Mouse (Mus musculus): ENCODE results near the gene Pitpnm3. TPM values are rescaled to one million over a fixed set of nuclear protein-coding genes. Genes with fewer than 3 reads are reported as not detected.

Gene Pitpnm3
- polyA plus RNA-seq, 1 experiment from 2014 or later: 0.68 TPM

DNA sequence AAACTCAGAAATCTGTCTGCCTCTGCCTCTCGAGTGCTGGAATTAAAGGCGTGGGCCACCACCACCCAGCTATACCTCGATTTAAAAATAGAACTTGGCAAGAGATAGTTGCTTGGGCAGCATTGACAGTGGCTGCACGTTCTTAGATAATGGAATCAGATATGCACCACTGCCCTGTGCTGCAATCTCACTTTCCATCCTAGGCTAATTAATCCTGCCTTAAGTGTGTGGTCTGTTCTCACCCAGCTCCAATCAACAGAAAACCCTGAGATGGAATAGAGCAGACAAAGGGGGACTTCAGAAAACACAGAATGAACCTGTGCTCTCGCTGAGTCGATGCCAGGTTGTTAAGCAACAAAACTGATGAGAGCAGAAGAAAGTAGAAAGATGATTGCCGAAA lies 32.0 kb downstream of the Pitpnm3 start:
- Histone ChIP-seq H3K4me3 (ENCODE audit: low read depth, low read length) (no peak overlapping the region), H3K36me3 (ENCODE audit: control insufficient read depth, insufficient read depth) (no peaks in the 10 kb centered on the region), H3K4me1 (replicated peaks; ENCODE audit: control insufficient read depth, insufficient read depth, low read length) (no peaks in the 10 kb centered on the region), H3K9ac (ENCODE audit: low read depth, low read length) (no peak overlapping the region), H3K27me3 (replicated peaks; ENCODE audit: control insufficient read depth, insufficient read depth, low read length) (no peaks in the 10 kb centered on the region), H3K4me2 (replicated peaks; ENCODE audit: low read depth) (no peak overlapping the region), H3K9me3 (ENCODE audit: control insufficient read depth) (no peaks in the 10 kb centered on the region), H3K27ac (ENCODE audit: low read depth, low read length) (no peak overlapping the region)
- no peak for TF ChIP-seq CTCF (IDR thresholded peaks at IDR 0.05; ENCODE audit: low read depth)
- 57% methylated on average over 7 of the region's 7 CpGs for WGBS
- no peak for ATAC-seq

DNA sequence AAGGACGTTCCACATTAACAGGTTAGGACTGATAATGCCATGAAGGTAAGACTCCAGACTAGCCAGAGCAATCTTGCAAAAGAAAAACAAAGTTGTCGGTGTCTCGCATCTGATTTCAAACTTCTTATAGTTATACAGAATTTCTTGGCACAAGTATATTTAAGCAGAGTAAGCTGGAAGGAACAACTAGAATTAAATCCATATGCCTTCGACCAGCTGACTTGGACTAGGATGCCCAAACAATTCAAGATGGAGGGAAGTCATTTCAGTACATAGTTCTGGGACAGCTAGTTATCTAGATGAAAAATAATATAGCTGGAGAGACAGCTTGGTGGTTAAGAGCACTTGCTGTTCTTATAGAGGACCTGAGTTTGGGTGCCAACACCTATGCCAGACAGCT lies 34.6 kb downstream of the Pitpnm3 start:
- Histone ChIP-seq H3K27me3 (replicated peaks; ENCODE audit: control insufficient read depth, insufficient read depth, low read length) (no peaks in the 10 kb centered on the region), H3K9me3 (ENCODE audit: control insufficient read depth) (no peaks in the 10 kb centered on the region), H3K27ac (ENCODE audit: low read depth, low read length) (no peak overlapping the region), H3K4me3 (ENCODE audit: low read depth, low read length) (no peak overlapping the region), H3K9ac (ENCODE audit: low read depth, low read length) (no peak overlapping the region), H3K4me2 (replicated peaks; ENCODE audit: low read depth) (no peak overlapping the region), H3K4me1 (replicated peaks; ENCODE audit: control insufficient read depth, insufficient read depth, low read length) (no peaks in the 10 kb centered on the region), H3K36me3 (ENCODE audit: control insufficient read depth, insufficient read depth) (no peaks in the 10 kb centered on the region)
- WGBS: 85% methylated on average over 4 of the region's 4 CpGs
- TF ChIP-seq CTCF (IDR thresholded peaks at IDR 0.05; ENCODE audit: low read depth): no peak
- no peak for ATAC-seq

DNA sequence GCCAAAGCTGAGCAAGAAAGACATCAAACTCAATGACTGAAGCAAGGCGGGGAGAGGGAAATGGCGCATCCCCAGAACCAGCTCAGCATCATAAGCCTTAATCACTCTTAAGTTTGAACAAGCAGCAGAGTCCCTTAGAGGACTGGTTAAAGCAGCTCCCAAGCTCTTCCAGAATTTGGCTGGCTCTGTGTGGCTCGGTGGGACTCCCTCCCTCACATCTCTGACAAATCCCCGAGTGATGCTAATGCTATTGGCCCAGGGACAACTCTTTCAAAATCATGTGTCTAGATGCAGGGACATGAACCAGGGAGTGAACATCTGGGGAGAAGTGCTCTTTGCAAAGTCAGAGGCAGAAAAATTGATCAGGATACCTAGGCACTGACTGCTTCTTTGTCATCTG lies 36.4 kb downstream of the Pitpnm3 start:
- 74% methylated on average over 4 of the region's 4 CpGs for WGBS
- H3K9ac ChIP-seq (ENCODE audit: low read depth, low read length): no peak overlapping the region
- H3K4me3 ChIP-seq (ENCODE audit: low read depth, low read length): no peak overlapping the region
- no peaks in the 10 kb centered on the region for H3K9me3 ChIP-seq (ENCODE audit: control insufficient read depth)
- no peak overlapping the region for H3K4me2 ChIP-seq (replicated peaks; ENCODE audit: low read depth)
- H3K4me1 ChIP-seq (replicated peaks; ENCODE audit: control insufficient read depth, insufficient read depth, low read length): no peaks in the 10 kb centered on the region
- no peak for TF ChIP-seq CTCF (IDR thresholded peaks at IDR 0.05; ENCODE audit: low read depth)
- no peak overlapping the region for H3K27ac ChIP-seq (ENCODE audit: low read depth, low read length)
- no peaks in the 10 kb centered on the region for H3K27me3 ChIP-seq (replicated peaks; ENCODE audit: control insufficient read depth, insufficient read depth, low read length)
- H3K36me3 ChIP-seq (ENCODE audit: control insufficient read depth, insufficient read depth): no peaks in the 10 kb centered on the region
- ATAC-seq: no peak

DNA sequence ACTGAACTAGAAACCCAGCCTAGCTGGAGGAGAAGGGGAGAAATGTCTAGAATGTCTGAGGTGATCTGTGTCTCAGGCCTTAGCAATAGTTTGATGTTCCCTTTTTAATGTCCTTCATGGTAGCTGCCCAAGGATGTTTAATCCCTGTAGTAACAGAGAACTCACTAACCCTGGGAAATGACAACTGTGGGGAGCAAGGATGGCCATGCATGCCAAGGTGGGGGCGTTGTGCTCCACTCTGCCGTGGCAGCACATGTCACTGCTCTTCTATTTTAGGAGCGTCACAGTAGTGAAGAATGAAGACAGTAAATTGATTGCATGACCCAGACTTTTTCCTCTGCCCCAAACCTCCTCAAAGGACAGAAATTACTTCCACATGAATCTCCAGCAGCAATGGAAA lies 37.6 kb downstream of the Pitpnm3 start:
- Histone ChIP-seq H3K4me2 (replicated peaks; ENCODE audit: low read depth) (no peak overlapping the region), H3K36me3 (ENCODE audit: control insufficient read depth, insufficient read depth) (no peaks in the 10 kb centered on the region), H3K27ac (ENCODE audit: low read depth, low read length) (no peak overlapping the region), H3K9me3 (ENCODE audit: control insufficient read depth) (no peaks in the 10 kb centered on the region), H3K4me1 (replicated peaks; ENCODE audit: control insufficient read depth, insufficient read depth, low read length) (no peaks in the 10 kb centered on the region), H3K9ac (ENCODE audit: low read depth, low read length) (no peak overlapping the region), H3K27me3 (replicated peaks; ENCODE audit: control insufficient read depth, insufficient read depth, low read length) (no peaks in the 10 kb centered on the region), H3K4me3 (ENCODE audit: low read depth, low read length) (no peak overlapping the region)
- ATAC-seq: no peak
- TF ChIP-seq CTCF (IDR thresholded peaks at IDR 0.05; ENCODE audit: low read depth): no peak
- 87% methylated on average over 3 of the region's 3 CpGs for WGBS

DNA sequence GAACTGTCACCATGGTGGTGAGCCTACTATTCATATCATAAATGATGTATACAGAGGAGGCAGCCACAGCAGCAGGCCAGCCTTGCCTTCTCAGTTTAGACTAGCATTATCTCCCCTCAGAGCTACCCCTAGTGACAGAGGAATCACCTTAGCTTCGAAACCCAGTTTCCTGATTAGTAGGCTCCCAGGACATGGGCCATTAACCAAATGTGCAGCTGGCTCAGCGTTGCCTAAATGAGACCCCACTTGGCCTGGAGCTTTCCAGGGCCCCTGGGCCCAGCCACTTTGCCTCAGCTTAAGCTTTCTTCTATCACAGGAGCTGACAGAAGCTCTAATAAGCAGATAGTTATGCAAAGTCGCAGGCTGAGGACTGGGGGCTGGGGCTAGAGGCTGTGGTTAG lies 39.6 kb downstream of the Pitpnm3 start:
- Histone ChIP-seq H3K4me2 (replicated peaks; ENCODE audit: low read depth) (no peak overlapping the region), H3K27me3 (replicated peaks; ENCODE audit: control insufficient read depth, insufficient read depth, low read length) (no peaks in the 10 kb centered on the region), H3K9me3 (ENCODE audit: control insufficient read depth) (no peaks in the 10 kb centered on the region), H3K36me3 (ENCODE audit: control insufficient read depth, insufficient read depth) (no peaks in the 10 kb centered on the region), H3K4me1 (replicated peaks; ENCODE audit: control insufficient read depth, insufficient read depth, low read length) (no peaks in the 10 kb centered on the region), H3K4me3 (ENCODE audit: low read depth, low read length) (no peak overlapping the region), H3K27ac (ENCODE audit: low read depth, low read length) (no peak overlapping the region), H3K9ac (ENCODE audit: low read depth, low read length) (no peak overlapping the region)
- no peak for ATAC-seq
- no peak for TF ChIP-seq CTCF (IDR thresholded peaks at IDR 0.05; ENCODE audit: low read depth)
- WGBS: 61% methylated on average over 3 of the region's 3 CpGs

DNA sequence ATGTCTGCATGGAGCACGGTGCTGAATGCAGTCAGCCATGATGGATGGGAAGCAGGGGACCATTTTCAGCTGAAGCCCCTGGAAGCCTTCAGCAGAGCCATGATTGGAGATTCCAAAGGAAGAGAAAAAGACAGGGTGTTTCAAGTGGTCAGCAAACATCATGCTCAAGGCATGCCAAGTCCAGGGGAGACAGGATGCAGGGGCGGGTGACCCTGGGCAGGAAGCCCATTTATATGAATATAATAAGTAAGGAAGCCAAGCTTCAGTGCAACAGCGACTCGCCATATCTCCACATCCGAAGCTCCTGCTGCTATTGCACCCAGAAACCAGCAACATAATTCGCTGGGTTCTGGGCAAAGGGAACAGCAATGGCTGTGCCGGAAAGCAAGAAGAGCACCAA lies 41.1 kb downstream of the Pitpnm3 start:
- Histone ChIP-seq H3K4me3 (ENCODE audit: low read depth, low read length) (no peak overlapping the region), H3K9me3 (ENCODE audit: control insufficient read depth) (no peaks in the 10 kb centered on the region), H3K36me3 (ENCODE audit: control insufficient read depth, insufficient read depth) (no peaks in the 10 kb centered on the region), H3K4me2 (replicated peaks; ENCODE audit: low read depth) (no peak overlapping the region), H3K27ac (ENCODE audit: low read depth, low read length) (no peak overlapping the region), H3K27me3 (replicated peaks; ENCODE audit: control insufficient read depth, insufficient read depth, low read length) (no peaks in the 10 kb centered on the region), H3K9ac (ENCODE audit: low read depth, low read length) (no peak overlapping the region), H3K4me1 (replicated peaks; ENCODE audit: control insufficient read depth, insufficient read depth, low read length) (no peaks in the 10 kb centered on the region)
- ATAC-seq: no peak
- no peak for TF ChIP-seq CTCF (IDR thresholded peaks at IDR 0.05; ENCODE audit: low read depth)
- WGBS: 73% methylated on average over 7 of the region's 7 CpGs

DNA sequence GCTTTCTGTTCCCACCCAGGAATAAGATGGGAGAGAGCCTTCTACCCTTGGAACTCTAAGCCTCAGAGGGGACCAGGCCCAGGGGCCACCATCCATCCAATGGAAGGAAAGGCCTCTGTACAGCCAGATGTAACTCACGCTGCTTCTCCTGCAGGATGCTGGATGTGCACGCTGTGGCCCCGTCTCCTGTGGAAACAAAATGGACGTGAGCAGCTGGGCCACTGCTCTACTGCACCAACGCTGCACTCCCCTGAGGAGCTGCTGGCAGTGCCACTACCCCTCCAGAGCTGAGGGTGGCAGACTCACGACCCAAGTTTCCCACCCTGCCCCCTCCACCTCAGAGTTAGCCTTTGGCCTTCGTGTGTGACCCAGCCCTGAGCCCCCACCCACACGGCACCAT lies 43.2 kb downstream of the Pitpnm3 start:
- Histone ChIP-seq H3K4me1 (replicated peaks; ENCODE audit: control insufficient read depth, insufficient read depth, low read length) (no peaks in the 10 kb centered on the region), H3K9ac (ENCODE audit: low read depth, low read length) (no peak overlapping the region), H3K4me2 (replicated peaks; ENCODE audit: low read depth) (no peak overlapping the region), H3K27ac (ENCODE audit: low read depth, low read length) (no peak overlapping the region), H3K27me3 (replicated peaks; ENCODE audit: control insufficient read depth, insufficient read depth, low read length) (no peaks in the 10 kb centered on the region), H3K36me3 (ENCODE audit: control insufficient read depth, insufficient read depth) (no peaks in the 10 kb centered on the region), H3K4me3 (ENCODE audit: low read depth, low read length) (no peak overlapping the region), H3K9me3 (ENCODE audit: control insufficient read depth) (no peaks in the 10 kb centered on the region)
- WGBS: 64% methylated on average over 8 of the region's 8 CpGs
- no peak for TF ChIP-seq CTCF (IDR thresholded peaks at IDR 0.05; ENCODE audit: low read depth)
- ATAC-seq: no peak
